Mouse (Mus musculus) 416B (cell line): ENCODE measurements around the gene Eif2d.

Experiments
- DNase-seq: peaks from one replicate; pipeline ENCODE4 v3.0.0; 2011; ENCODE audit warnings: low read depth

Gene Eif2d

DNA sequence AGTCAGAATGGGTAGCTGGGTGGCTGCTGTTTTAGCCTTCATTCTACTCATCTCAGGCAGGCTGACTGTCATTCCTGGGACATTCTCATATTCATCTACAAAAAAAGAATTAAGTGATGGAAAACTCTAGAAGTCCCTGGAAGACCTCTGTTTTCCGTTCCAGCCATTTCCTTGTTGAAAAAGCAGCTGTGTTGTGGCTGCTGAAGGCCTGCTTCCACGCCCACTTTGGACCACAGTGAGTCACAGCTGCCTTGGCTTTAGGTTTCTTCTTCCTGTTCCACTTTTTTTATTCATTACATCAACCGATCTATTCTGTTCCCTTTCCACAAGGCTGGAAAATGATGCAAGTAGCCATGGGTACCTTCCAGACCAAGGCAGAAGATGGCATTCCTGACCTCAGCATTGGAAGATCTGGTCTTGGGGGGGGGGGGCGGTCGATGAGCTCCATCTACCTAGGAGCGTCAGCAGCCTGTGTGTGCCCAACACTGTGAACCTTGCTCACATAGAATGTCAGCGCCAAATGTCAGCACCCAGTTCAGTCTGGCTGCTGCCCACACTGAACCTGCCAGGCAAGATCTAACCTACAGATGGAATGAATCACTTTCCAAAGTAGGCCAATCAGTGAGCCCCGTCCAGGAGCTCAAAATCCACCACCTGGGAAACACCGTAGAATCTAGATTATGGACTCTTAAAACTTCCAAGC is 31.4 kb downstream of the Eif2d start:
- DNase-seq: peak; percentile 92

GRCm38 (mm10) chr1:131184956-131185660 is 32.1 kb downstream of the Eif2d start:
- peak; percentile 57 for DNase-seq

DNA sequence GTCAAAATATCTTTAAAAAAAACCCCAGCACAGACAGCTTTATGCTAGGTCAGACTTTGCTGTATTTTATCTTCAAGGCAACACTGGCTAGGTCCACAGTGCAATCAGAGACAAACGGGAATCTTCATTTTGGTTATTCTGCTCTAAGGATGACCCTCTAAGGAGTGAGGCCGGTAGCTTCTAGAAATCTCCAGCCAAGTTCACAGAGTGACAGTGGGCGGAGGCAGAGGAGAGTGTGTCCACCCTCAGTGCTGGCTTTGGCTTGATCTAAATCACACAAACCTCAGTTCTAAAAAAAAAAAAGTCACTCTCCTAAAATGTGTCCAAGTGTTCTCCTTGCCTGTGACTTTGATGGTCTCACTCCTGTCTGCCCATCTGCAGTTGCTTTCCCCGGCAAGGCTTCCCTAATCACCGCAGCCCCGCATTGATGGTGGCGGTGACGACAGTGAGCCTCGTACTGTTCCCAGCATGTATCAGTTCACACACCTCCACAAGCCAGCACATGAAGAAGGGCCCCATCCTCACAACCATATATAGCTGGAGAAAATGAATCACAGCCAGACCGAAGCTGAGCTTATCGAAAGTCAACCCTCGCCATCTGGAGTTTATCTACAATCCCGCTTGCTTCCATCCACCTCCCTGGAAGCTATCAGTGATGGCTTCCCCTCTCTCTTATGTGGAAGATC is 33.0 kb downstream of the Eif2d start:
- no peak for DNase-seq

DNA sequence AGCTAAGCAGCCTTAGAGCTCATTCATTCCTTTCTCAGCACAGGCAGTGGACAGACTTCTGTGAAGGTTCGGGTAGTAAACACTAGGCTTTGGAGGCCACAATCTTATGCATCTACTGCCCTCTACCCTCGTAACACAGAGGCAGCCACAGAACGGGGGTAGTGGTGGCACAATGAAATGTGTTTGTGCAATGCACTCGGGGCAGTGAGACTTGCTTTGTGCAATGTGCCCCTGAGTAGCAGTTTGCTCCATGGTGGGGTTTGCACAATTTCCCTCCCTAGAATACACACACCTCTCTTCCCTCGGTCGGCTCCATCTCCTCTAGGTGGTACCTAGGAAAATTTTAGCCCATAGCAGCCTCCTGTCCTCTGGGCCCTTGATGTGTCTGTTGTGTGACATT is 34.0 kb downstream of the Eif2d start:
- peak; percentile 60 for DNase-seq

DNA sequence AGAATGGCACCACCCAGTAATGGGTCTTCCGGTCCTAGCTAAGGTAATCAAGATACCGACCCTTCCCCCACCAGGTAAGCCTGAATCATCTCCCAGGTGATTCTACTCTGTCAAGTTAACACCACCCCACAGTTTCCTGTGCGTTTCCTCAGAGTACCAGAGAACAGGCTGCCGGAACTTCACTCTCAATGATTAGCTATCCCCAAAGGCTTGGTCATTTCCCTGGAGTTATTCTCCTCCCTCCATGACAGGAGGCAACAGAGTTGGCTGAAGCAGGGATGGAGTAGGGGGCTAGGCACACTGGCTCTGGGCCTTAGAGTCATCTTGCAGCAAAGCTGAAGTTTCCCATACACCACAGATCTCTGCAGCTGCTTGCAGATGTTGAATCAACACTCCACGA is 34.9 kb downstream of the Eif2d start:
- no peak for DNase-seq

GRCm38 (mm10) chr1:131188655-131189054 is 35.7 kb downstream of the Eif2d start:
- DNase-seq: peak; percentile 78

GRCm38 (mm10) chr1:131193746-131194145 is 40.8 kb downstream of the Eif2d start:
- DNase-seq: no peak

- no peak for DNase-seq
Measured at GRCm38 (mm10) chr1:131195653-131196052, 42.7 kb downstream of the Eif2d start.

DNA sequence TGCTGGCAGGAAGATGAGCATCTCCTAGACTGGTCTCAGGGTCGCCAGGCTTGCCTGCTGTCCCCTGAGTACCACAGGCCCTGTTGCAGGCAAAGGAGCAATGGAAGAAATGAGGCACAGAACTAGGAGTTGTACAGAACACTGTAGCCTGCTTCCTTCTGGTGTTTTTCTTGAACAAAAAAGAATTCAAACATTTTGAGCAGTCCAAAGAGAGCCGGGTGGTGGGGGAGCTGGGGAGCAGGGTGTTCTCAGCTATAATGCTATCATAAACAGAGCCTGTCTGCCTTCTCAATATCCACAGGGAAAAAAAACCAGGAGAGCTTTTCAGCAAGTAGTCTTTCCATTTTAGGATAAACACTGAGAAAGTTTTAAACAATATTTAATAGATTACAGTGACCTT is 43.1 kb downstream of the Eif2d start:
- DNase-seq: no peak

GRCm38 (mm10) chr1:131198417-131198960 is 45.5 kb downstream of the Eif2d start:
- no peak for DNase-seq

GRCm38 (mm10) chr1:131199118-131199821 is 46.3 kb downstream of the Eif2d start:
- DNase-seq: peak; percentile 73

- DNase-seq: peak; percentile 95
Measured at GRCm38 (mm10) chr1:131199976-131200375, 47.0 kb downstream of the Eif2d start.

GRCm38 (mm10) chr1:131200588-131200987 is 47.6 kb downstream of the Eif2d start:
- no peak for DNase-seq

DNA sequence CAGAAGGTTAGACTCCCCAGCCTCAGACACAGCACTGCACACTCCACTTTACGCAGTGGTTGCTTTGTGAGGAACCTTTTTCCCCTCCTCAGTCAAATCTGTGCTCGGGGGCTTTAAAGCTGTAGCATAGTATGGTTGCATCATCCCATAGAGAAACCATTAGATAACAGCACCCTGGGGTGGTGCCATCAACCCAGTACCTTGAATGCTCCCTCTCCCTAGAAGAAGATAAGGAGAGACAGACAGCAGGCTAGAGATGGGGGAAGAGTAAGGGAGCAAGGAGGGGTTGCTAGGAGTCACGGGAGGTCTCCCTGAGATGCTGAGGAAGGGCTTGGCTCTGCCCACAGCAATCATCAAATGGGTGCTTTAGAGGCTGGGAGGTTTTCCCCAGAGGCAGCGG is 48.4 kb downstream of the Eif2d start:
- DNase-seq: no peak

GRCm38 (mm10) chr1:131204461-131204860 is 51.5 kb downstream of the Eif2d start:
- DNase-seq: peak; percentile 64

DNA sequence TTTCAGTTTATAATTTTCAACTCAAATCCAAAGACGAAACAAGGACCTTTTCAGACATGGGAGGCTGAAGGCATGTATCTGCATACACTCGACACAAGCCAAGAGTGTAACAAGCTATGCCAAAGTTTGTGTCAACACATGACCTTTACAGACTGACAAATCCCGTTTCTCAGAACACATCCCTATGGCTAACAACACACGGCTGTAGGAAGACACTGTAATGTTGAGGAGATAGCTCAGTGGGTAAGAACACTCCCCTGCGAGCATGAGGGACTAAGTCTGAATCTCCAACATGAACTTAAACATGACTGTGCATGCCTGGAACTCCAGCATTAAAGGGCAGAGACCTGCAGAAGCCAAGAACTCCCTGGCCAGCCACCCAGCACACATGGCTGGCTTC is 53.4 kb downstream of the Eif2d start:
- no peak for DNase-seq

DNA sequence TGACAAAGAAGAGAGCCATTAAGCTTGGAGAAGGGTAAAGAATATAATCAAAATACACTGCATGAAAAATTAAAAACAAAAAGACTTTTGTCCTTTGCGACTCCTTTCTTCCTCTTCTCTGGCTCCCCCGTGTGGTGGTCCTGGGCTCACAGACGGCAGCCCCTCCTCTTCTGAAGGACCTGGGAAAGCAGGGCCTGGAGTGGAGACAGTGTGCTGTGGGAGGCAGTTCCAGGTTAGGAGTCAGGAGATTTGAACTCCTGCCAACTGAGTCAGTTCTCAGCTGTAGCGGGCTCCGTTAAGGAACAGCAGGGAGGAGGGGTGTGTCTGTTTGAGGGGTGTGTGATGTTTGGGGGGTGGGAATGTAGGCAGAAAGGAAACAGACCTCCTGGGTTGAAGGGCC is 54.5 kb downstream of the Eif2d start:
- peak; percentile 70 for DNase-seq

DNA sequence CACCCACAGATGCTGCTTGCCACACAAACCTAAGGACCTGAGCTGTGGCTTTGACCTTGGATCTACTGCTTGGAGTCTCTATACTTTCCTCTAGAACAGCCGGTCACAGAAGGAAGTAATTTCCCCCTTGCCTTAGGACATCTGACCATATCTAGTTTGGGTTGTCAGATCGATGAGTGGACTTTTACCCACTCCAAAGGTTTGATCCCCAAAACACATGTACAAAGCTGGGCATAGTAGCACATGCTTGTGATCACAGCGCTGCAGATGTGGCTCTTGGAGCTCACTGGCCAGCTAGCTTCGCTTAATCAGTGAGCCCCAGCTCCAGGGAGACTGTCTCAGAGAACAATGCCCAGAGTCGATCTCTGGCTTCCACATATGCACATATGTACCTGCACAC is 55.1 kb downstream of the Eif2d start:
- DNase-seq: no peak

GRCm38 (mm10) chr1:131208800-131209199 is 55.8 kb downstream of the Eif2d start:
- DNase-seq: no peak

- peak; percentile 17 for DNase-seq
Measured at GRCm38 (mm10) chr1:131209971-131210426, 57.0 kb downstream of the Eif2d start.

DNA sequence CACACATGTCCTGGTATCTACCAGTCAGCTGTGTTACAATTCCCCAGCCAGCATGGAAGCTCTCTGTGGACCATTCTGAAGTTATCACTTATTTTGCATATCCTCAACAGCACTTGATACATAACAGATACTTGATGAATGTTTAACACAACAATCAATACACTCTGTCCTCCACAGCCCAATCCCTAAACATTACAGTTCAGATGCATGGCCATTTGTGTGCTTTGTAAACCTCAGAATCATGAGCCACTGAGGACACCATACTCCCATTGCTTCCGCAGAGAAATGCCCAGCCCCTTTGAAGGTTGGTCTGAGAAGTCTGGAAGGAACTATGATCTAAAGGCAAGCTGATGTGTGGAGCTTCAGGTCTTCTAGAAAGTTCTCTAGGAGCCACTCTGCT is 58.7 kb downstream of the Eif2d start:
- DNase-seq: no peak

- no peak for DNase-seq
Measured at GRCm38 (mm10) chr1:131212956-131213355, 60.0 kb downstream of the Eif2d start.
